Mouse (Mus musculus) C2C12 (cell line): ENCODE measurements around the gene Tmprss7.

Experiments used
- CTCF ChIP-seq: IDR thresholded peaks from one replicate; pipeline ENCODE4 v1.5.1; 2011; ENCODE audit not compliant: control insufficient read depth, insufficient read depth, insufficient read length
- FOSL1 ChIP-seq: IDR thresholded peaks from one replicate; pipeline ENCODE4 v1.8.0; 2011; ENCODE audit warnings: mild to moderate bottlenecking, low read length; ENCODE audit not compliant: poor library complexity, insufficient read depth, severe bottlenecking
- MAX ChIP-seq: IDR thresholded peaks from one replicate; pipeline ENCODE4 v1.6.1; 2011; ENCODE audit warnings: mild to moderate bottlenecking, control low read depth
- MYOD1 ChIP-seq: IDR thresholded peaks from one replicate; pipeline ENCODE4 v1.6.1; 2011; ENCODE audit warnings: low read depth; ENCODE audit not compliant: control insufficient read depth, insufficient read length
- MYOG ChIP-seq: IDR thresholded peaks from one replicate; pipeline ENCODE4 v1.6.1; 2011; ENCODE audit not compliant: control insufficient read depth, insufficient read length; ENCODE audit errors: extremely low read depth
- USF1 ChIP-seq: IDR thresholded peaks from one replicate; pipeline ENCODE4 v1.6.1; 2011; ENCODE audit warnings: low read depth, mild to moderate bottlenecking, control low read depth, moderate library complexity

- TF ChIP-seq USF1 (no peak), MYOD1 (no peak), CTCF (no peak), FOSL1 (no peak), MYOG (no peak), MAX (no peak)
Observed at GRCm38 (mm10) chr16:45737880-45738279, 44.4 kb upstream of the Tmprss7 start.
